Mouse (Mus musculus) left cerebral cortex, adult 9 months (tissue): ENCODE data around the gene Hsd17b12.

ENCODE experiments used
- DNase-seq, 2 experiments: peaks; one replicate each; pipeline ENCODE4 v3.0.0; 2022; ENCODE audit warnings: low spot score in 2 of 2

Gene Hsd17b12

GRCm38 (mm10) chr2:94069482-94069881 lies 88.3 kb downstream of the Hsd17b12 start:
- DNase-seq, result peak in 1 of 2 experiments; percentile 21

- DNase-seq, result no peak
Measured at GRCm38 (mm10) chr2:94066540-94067135, 91.1 kb downstream of the Hsd17b12 start.

- DNase-seq, result no peak
Measured at GRCm38 (mm10) chr2:94066120-94066519, 91.6 kb downstream of the Hsd17b12 start.

- no peak for DNase-seq
Measured at GRCm38 (mm10) chr2:94062791-94063190, 95.0 kb downstream of the Hsd17b12 start.

- DNase-seq, result no peak
Measured at GRCm38 (mm10) chr2:94059459-94059858, 98.3 kb downstream of the Hsd17b12 start.

GRCm38 (mm10) chr2:94054813-94055212 lies 103.0 kb downstream of the Hsd17b12 start:
- peak in 1 of 2 experiments; percentile 46 for DNase-seq

- peak; percentile 59 to 73 for DNase-seq
Measured at GRCm38 (mm10) chr2:94051952-94052351, 105.8 kb downstream of the Hsd17b12 start.

GRCm38 (mm10) chr2:94050901-94051300 lies 106.9 kb downstream of the Hsd17b12 start:
- DNase-seq, result no peak

- DNase-seq, result no peak
Measured at GRCm38 (mm10) chr2:94049471-94050176, 108.1 kb downstream of the Hsd17b12 start.

GRCm38 (mm10) chr2:94048733-94049470 lies 108.9 kb downstream of the Hsd17b12 start:
- DNase-seq, result no peak

- no peak for DNase-seq
Measured at GRCm38 (mm10) chr2:94048271-94048670, 109.5 kb downstream of the Hsd17b12 start.

- no peak for DNase-seq
Measured at GRCm38 (mm10) chr2:94045411-94046090, 112.2 kb downstream of the Hsd17b12 start.

- no peak for DNase-seq
Measured at GRCm38 (mm10) chr2:94044174-94044573, 113.6 kb downstream of the Hsd17b12 start.

- DNase-seq, result peak in 1 of 2 experiments; percentile 38
Measured at GRCm38 (mm10) chr2:94043662-94044061, 114.1 kb downstream of the Hsd17b12 start.

- no peak for DNase-seq
Measured at GRCm38 (mm10) chr2:94042461-94042860, 115.3 kb downstream of the Hsd17b12 start.

GRCm38 (mm10) chr2:94040391-94041125 lies 117.2 kb downstream of the Hsd17b12 start:
- DNase-seq, result no peak

GRCm38 (mm10) chr2:94035428-94036331 lies 122.1 kb downstream of the Hsd17b12 start:
- peak; percentile 52 to 92 for DNase-seq

GRCm38 (mm10) chr2:94030602-94031001 lies 127.2 kb downstream of the Hsd17b12 start:
- no peak for DNase-seq

GRCm38 (mm10) chr2:94024637-94025036 lies 133.1 kb downstream of the Hsd17b12 start:
- no peak for DNase-seq
